Mouse (Mus musculus) thymus, adult 2 months (tissue): Measurements from ENCODE around the gene Ttll8. TPM values are rescaled to one million over a fixed set of nuclear protein-coding genes. Genes with fewer than 3 reads are reported as not detected.

Experiments used
- DNase-seq: peaks from one replicate; pipeline ENCODE4 v3.0.0; 2021
- H3K27ac ChIP-seq: fragments of 200-500 bp; 2 replicates; pipeline ENCODE4 v1.5.1; 2012; ENCODE audit warnings: low read length, control low read depth; ENCODE audit not compliant: control insufficient read depth, insufficient read depth
- H3K27me3 ChIP-seq: fragments of 200-500 bp; 2 replicates; pipeline ENCODE4 v1.6.1; 2012; ENCODE audit warnings: mild to moderate bottlenecking, low read length, moderate library complexity, mixed read lengths; ENCODE audit not compliant: control insufficient read depth, insufficient read depth
- H3K36me3 ChIP-seq: fragments of 200-500 bp; 2 replicates; pipeline ENCODE4 v1.6.1; 2012; ENCODE audit warnings: mild to moderate bottlenecking, low read length, moderate library complexity; ENCODE audit not compliant: control insufficient read depth, insufficient read depth
- H3K4me1 ChIP-seq: fragments of 200-500 bp; replicated peaks from 2 replicates; pipeline ENCODE4 v1.6.1; 2012; ENCODE audit warnings: low read length; ENCODE audit not compliant: control insufficient read depth, insufficient read depth
- H3K4me3 ChIP-seq: fragments of 200-500 bp; 2 replicates; pipeline ENCODE4 v1.5.1; 2012; ENCODE audit warnings: mild to moderate bottlenecking, low read length, control low read depth, moderate library complexity; ENCODE audit not compliant: control insufficient read depth, insufficient read depth
- CTCF ChIP-seq: fragments of 200-500 bp; IDR thresholded peaks from 2 replicates; pipeline ENCODE4 v1.5.1; 2012; ENCODE audit warnings: mild to moderate bottlenecking, control low read depth, low read length, moderate library complexity, borderline replicate concordance; ENCODE audit not compliant: control insufficient read depth, poor library complexity, insufficient read depth; ENCODE audit errors: extremely low read depth
- POLR2A ChIP-seq: fragments of 200-500 bp; IDR thresholded peaks from 2 replicates; pipeline ENCODE4 v1.6.1; 2012; ENCODE audit warnings: mild to moderate bottlenecking, low read length, control low read depth, moderate library complexity; ENCODE audit not compliant: control insufficient read depth, poor library complexity, insufficient read depth; ENCODE audit errors: extremely low read depth
- WGBS: fragments of 180-500 bp; shearing (Covaris S2); methylation state at CpG from one replicate; pipeline ENCODE4 v1.1.7; 2018; 5-methylcytosine and 5-hydroxymethylcytosine counted together
- polyA plus RNA-seq: library from polyadenylated mRNA; depleted of rRNA; stranded (reverse); fragments of >200 nt; gene quantifications from 2 replicates; pipeline ENCODE4 v1.2.3, GENCODE M21; 2012

Gene Ttll8
- polyA plus RNA-seq, 1 experiment = 0.05 TPM

GRCm38 (mm10) chr15:88979138-88979446 is 24.9 kb upstream of the Ttll8 start:
- WGBS = 85% methylated on average over 3 of the region's 3 CpGs
- Histone ChIP-seq H3K36me3 (no peaks in the 10 kb centered on the region), H3K4me3 (no peak overlapping the region), H3K4me1 (no peaks in the 10 kb centered on the region), H3K27ac (no peak overlapping the region), H3K27me3 (no peaks in the 10 kb centered on the region)
- TF ChIP-seq POLR2A = no peak
- no peak for TF ChIP-seq CTCF
- DNase-seq = no peak

GRCm38 (mm10) chr15:88978281-88979137 is 24.3 kb upstream of the Ttll8 start, which contains the start of gene Mlc1:
Gene Mlc1, minus strand, starts transcription at chr15:88979007.
- Histone ChIP-seq H3K27ac (no peak within 1 kb of the TSS), H3K36me3 (no peaks in the 10 kb centered on the region), H3K4me3 (no peak within 1 kb of the TSS), H3K27me3 (no peaks in the 10 kb centered on the region), H3K4me1 (no peaks in the 10 kb centered on the region)
- WGBS = 86% methylated on average over 10 of the region's 10 CpGs
- TF ChIP-seq POLR2A (no peak), CTCF (no peak)
- DNase-seq = no peak

GRCm38 (mm10) chr15:88972300-88972699 is 18.1 kb upstream of the Ttll8 start:
- WGBS = 94% methylated on average over 4 of the region's 4 CpGs
- TF ChIP-seq CTCF (no peak), POLR2A (no peak)
- no peak overlapping the region for H3K27ac ChIP-seq
- H3K27me3 ChIP-seq = no peaks in the 10 kb centered on the region
- no peaks in the 10 kb centered on the region for H3K4me1 ChIP-seq
- no peak for DNase-seq
- no peak overlapping the region for H3K4me3 ChIP-seq
- H3K36me3 ChIP-seq = no peaks in the 10 kb centered on the region

GRCm38 (mm10) chr15:88964070-88964578 is 9.9 kb upstream of the Ttll8 start:
- 95% methylated on average over 2 of the region's 2 CpGs for WGBS
- Histone ChIP-seq H3K36me3 (no peaks in the 10 kb centered on the region), H3K4me1 (no peaks in the 10 kb centered on the region), H3K4me3 (no peak overlapping the region), H3K27ac (no peak overlapping the region), H3K27me3 (no peaks in the 10 kb centered on the region)
- no peak for DNase-seq
- TF ChIP-seq POLR2A (no peak), CTCF (no peak)

- TF ChIP-seq CTCF (no peak), POLR2A (no peak)
- WGBS = 86% methylated on average over 4 of the region's 4 CpGs
- Histone ChIP-seq H3K27me3 (peaks cover 7% of the 10 kb centered on the region; the same call in 1 of the 2 replicates), H3K4me1 (no peaks in the 10 kb centered on the region), H3K27ac (no peak overlapping the region), H3K36me3 (no peaks in the 10 kb centered on the region), H3K4me3 (no peak overlapping the region)
- DNase-seq = no peak
These were observed 3.3 kb upstream of the Ttll8 start for GRCm38 (mm10) chr15:88957522-88957921.

GRCm38 (mm10) chr15:88955342-88955741 is 1.1 kb upstream of the Ttll8 start:
- WGBS = 94% methylated on average over 6 of the region's 6 CpGs
- H3K27me3 ChIP-seq = peaks cover 7% of the 10 kb centered on the region; the same call in 1 of the 2 replicates
- H3K36me3 ChIP-seq = no peaks in the 10 kb centered on the region
- TF ChIP-seq POLR2A (no peak), CTCF (no peak)
- no peak overlapping the region for H3K27ac ChIP-seq
- H3K4me1 ChIP-seq = no peaks in the 10 kb centered on the region
- no peak overlapping the region for H3K4me3 ChIP-seq
- DNase-seq = no peak
